Mouse (Mus musculus): ENCODE measurements around the gene Lrmda.

The Lrmda gene

GRCm38 (mm10) chr14:21992321-21992885, 27.1 kb upstream of the Lrmda start:
- DNase-seq (ENCODE audit: low spot score) = no peak

- DNase-seq (ENCODE audit: low spot score) = no peak
Measured at GRCm38 (mm10) chr14:21993251-21994060, 26.1 kb upstream of the Lrmda start.

DNA sequence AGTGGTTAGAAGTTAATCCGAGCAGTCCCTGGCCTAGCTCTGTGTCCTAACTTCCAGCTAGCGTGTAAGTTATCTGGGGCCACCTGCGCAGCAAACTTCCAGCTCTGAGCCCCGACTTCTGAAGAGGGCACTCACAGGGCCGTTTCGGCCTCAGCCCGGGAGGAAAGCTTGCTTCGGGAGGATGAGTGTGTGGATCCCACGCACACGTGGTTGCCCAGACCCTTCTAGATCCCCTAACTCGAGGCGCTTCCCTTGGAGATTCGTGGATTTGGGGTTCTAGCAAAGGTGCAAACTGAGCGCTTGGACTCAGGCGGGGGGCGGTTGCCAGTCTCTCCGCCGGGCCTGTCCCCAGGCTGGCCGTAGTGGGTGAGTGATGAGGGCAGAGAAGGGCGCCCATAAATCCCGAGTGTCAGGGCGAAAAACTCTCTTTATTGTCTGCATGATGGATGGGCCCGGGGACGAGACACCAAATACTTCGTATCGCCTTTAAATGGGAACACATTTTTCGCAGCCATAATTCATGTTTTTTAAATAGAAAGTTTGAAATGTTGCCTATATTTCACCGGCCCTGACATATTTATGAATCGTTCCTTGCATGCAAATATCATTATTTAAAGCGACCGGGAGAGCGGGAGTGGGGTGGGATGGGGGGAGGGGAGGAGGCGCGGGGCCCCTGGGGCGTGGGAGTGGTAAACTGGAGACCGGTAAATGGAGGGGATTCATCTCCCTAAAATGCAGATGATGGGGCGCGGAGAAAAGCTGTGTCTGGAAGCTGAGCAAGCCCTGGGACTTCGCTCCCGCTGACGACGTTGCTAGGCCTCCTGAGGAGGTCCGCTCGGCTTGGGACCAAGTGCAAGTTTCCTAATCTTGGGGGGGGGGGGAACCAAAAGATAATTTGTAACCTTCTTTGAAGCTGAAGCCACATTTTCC, 25.2 kb upstream of the Lrmda start:
- no peak for DNase-seq (ENCODE audit: low spot score)

GRCm38 (mm10) chr14:21995031-21995754, 24.3 kb upstream of the Lrmda start:
- peak; percentile 60 for DNase-seq (ENCODE audit: low spot score)

DNA sequence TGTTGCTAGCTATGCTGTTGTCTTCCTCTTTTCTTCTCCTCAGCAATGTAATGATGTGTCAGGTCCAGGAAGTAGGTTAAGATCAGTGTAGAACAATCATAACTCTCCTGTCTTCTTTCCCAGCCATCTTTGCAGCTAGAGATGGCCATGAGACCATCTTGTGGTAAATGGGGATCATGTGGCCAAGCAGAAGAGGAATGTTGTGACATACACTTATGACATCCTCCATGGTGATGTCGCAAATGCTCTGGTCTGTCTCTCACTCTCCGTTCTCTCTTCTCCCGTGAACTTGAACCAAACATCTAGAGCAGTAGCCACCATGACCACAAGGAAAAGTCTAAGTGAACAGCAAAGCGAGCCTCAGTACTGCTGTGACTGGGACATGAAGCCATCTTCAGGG, 19.9 kb upstream of the Lrmda start:
- no peak for DNase-seq (ENCODE audit: low spot score)

DNA sequence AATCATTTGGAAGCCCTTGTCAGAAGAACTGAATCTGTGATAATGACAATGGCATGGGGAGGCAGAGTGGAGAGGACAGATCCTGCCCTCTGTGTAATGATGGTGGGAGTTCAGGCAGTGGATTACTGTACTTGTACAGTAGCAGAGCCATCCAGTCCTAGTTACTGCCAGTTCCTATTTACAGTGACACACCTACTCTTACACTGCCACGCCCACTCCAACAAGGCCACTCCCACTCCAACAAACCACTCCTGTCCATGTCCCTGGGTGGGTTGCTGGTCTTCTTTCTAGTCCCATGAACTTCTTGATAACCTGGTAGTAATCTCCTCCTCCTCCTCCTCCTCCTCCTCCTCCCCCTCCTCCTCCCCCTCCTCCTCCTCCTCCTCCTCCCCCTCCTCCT, 16.3 kb upstream of the Lrmda start:
- no peak for DNase-seq (ENCODE audit: low spot score)

DNA sequence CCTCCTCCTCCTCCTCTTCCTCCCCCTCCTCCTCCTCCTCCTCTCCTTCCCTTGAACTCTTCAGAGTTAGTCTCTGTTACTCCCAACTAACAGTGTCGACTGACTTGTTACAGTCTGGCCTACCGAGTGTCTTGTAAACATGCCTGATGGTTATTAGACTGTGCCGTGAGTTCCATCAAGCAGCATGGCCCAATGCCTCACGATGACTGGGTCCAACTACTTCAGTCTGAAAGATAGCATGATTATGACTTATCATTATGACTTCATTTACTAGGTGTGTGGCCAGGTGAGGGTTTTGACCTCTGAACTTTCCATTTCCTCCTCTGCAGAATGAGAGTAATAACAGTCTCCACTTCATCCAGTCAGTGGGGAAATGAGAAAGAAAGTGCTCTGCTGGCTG, 15.9 kb upstream of the Lrmda start:
- DNase-seq (ENCODE audit: low spot score) = no peak

- DNase-seq (ENCODE audit: low spot score) = no peak
Measured at GRCm38 (mm10) chr14:22004943-22005342, 14.6 kb upstream of the Lrmda start.

DNA sequence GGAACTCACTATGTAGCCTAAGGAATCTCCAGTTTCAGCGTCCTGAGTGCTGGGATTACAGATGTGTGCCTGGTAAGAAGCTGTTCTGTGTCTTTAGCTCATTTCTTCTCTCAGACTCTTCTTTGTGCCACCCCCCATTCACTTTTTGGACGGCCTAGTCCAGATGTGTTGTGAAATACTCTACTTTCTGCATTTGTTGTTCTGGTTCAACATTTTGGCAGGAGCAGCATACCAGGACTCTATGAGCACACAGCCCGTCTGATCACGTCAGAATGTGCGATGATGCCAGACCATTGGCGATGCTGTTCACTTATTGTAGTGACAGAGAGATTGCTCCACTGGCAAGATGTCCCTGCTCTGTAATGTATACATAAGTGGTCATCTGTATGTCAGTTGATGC, 12.5 kb upstream of the Lrmda start:
- no peak for DNase-seq (ENCODE audit: low spot score)

DNA sequence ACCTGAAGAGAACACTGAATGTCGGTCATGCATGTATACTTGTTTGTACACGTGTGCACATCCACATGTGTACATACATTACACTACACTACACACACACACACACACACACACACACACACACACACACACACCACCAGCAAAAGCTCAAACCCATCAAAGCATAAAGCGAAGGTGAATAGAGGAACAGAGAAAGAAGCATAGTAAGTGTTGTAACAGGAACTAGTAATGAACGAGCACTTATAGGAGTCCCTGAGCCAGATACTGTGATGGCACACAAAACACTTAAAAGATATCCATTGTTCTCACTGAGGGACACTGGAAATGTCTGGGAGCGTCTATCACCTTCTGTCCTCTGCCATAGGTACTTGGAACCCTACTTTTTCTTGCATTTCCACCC, 5.2 kb upstream of the Lrmda start:
- DNase-seq (ENCODE audit: low spot score) = no peak

- DNase-seq (ENCODE audit: low spot score) = no peak
Measured at GRCm38 (mm10) chr14:22014781-22015180, 4.7 kb upstream of the Lrmda start.

GRCm38 (mm10) chr14:22017011-22017410, 2.5 kb upstream of the Lrmda start:
- DNase-seq (ENCODE audit: low spot score) = no peak

DNA sequence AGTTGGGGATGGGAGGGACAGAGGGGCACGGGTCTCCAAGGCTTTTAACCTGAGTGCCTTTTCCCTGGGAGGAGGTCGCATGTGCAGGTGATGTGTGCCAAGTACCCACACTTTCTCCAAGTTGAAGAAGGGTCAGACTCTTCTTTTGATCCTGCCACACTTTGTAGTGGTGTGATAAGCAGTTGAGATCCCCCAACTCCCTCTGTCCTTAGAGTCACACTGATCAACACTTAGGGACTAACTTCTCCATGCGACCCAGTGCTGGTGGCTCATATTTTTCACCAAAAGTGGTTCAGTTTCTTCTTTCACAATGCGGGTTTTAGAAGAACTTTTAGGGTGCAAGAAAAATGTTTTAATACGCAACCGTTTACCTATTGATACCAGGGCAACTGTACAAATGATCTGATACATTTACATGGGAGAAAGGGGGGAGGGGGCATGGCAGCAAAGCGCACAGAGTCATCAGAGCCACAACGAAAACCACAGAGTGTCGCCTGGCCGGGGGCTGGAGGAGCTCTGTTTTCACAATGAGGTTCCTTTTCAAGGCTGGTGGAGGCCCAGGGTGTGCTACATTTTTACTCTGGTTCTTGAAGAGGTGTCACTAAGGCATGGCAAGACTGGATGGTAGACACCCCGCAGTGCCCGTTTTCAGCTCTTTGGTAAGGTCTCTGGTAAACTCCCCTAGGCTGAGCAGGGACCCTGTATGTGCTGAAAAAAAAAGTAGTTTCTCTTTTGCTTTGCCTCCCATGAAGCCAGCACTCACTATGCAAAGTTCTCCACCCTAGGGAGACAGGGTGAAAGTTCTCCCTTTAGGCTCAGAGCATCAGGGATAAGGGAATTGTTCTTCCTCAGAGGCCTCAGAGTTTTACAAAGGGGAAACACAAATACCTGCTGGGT, 685 bp downstream of the Lrmda start:
- DNase-seq (ENCODE audit: low spot score) = no peak

GRCm38 (mm10) chr14:22020885-22021284, 1.4 kb downstream of the Lrmda start:
- peak; percentile 14 for DNase-seq (ENCODE audit: low spot score)

DNA sequence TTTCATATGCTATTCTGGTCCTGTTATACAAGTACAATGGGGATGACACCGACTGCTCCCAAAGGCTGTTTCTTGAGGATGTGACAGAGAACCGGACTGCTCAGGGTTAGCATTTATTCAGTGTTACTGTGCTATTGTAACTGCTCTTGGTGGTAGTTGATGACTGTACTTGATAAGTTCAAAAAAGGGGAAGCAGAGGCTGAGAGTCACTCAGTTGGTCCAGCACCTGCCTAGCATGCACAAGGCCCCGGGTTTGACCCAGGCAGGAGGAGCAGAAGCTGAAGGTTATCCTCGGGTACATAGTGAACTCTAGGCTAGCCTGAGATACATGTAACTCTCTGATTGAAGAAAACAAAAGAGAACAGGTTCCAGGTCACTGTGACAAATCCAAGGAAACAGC, 4.0 kb downstream of the Lrmda start:
- no peak for DNase-seq (ENCODE audit: low spot score)

DNA sequence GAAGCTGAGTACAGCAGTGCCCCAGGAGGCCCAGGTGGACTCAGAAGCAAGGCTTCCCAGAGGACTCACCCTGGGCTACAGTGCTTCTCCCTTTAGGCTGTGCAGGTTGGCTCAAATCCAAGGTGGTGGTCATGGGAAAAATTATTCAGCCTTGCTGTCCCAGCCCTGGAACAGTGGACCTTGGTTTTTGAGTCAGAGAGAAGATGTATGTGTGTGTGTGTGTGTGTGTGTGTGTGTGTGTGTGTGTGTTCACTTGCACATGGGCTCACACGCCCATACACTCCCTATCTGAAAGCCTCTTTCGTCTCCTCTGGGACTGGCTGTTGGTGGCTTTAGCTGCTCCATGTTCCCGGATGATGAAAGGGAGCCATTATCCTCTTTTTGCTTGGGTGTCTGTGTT, 16.4 kb downstream of the Lrmda start:
- DNase-seq (ENCODE audit: low spot score) = no peak

DNA sequence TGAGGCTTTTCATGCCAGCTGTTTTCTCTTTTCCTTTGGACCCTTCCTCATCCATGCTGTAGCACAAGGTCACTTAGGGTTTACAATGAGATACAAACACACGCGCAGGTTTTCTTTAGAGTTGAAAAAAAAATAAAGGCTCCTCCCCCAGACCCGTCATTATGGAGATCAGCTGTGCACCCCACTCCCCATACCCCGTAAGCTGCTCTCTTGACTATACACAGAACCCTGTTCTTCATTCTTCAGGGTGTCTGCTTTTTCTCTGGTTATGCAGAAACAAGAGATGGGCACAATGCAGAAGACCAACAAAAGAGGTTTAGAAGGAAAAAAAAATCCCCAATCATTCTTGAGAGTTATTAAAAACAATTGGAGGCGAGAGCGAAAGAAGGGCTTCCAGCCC, 16.8 kb downstream of the Lrmda start:
- no peak for DNase-seq (ENCODE audit: low spot score)

DNA sequence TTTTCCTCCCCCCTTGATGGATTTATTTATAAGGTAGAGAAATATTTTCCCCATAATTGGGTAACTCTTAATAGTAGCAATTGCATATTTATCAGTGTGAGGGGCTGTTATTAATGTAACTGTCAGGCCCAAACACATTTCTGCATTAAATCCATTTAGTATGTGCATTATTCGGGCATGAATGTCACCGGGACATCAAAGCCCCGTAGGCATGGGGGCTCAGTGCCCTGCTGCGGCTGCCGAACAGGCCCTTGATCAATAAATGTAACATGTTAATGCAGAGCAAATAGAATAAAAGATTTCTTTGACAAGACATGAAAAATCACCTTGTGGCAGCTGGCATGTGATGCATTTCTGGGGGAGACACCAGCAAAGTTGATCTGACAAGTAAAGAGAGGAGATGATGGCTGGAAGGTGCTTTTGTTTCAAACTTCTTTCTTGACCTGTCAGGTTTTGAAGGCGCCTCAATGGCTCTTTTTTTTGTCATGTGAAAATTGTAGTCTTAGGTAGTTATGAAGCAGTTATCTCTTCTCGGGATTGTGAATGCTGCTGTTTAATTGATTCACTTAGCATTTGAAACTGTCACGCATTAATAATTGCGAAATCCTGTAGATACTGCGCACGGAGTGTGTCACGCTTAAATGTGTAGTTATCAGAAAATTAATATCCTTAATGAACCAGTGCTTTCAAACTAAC, 17.4 kb downstream of the Lrmda start:
- DNase-seq (ENCODE audit: low spot score) = no peak

DNA sequence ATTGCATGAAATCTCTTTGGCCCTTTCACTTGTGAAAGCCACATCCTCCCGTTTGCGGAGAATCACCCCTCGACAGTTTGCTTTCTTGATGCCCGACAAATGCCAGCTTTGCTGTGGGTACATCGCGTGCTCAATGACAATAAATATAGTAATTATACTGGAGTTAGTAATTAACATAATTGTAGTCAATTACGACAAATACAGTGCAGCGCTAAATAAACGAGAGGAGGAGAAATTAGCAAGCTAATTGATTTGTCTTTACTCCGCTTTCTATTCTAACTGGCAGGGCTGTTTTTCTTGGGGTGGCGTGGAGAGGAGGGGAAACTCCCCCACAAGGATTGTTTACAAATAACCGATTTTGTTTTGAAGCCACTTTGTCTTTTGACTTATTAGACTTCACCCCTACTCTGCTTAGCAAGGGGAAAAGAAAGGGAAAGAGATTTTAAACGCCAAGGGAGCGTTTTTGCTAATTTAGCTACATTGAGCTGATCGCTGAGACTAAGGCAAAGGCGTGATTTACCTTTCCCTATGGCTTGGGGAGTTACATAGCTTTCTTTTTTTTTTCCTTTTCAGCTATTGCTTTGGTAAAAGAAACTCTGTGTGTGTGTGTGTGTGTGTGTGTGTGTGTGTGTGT, 18.1 kb downstream of the Lrmda start:
- DNase-seq (ENCODE audit: low spot score) = no peak

DNA sequence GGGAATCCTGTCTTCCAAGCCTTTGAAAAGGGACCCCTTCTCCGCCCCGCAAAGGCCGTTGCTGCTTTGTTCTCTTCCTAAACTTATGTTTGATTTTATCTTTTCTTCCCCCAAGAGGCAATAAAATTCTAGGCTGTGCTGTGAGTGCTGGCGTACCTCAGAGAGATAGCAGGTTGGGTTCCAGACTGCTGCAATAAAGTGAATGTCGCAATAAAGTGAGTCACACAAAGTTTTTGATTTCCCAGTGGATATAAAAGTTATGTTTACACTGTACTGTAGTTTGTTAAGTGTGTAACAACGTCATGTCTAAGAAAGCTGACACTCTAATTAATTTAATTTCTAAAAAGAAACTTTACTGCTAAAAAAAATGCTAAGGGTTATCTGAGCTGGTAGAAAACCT, 22.6 kb downstream of the Lrmda start:
- DNase-seq (ENCODE audit: low spot score) = no peak
